Mouse (Mus musculus): ENCODE measurements at regions not wholly inside any gene's neighbourhood (a gene's known extent, or its start where the extent isn't known, plus 50 kb on each side); places are given as distances from the start of the nearest gene placed in this dataset.

GRCm38 (mm10) chr4:72574946-72575345 lies 277.5 kb downstream of the Aldoart1 start:
- no peak for DNase-seq (ENCODE audit: low spot score)

GRCm38 (mm10) chr4:72571924-72572323 lies 280.5 kb downstream of the Aldoart1 start:
- Histone ChIP-seq H3K36me3 (no peaks in the 10 kb centered on the region), H3K4me1 (replicated peaks) (no peaks in the 10 kb centered on the region), H3K9me3 (no peaks in the 10 kb centered on the region), H3K27ac (no peak overlapping the region), H3K4me3 (no peak overlapping the region), H3K27me3 (ENCODE audit: insufficient read depth, poor library complexity, severe bottlenecking) (no peaks in the 10 kb centered on the region)
- no peak for DNase-seq (ENCODE audit: low spot score)
- 85% methylated on average over 2 of the region's 2 CpGs for WGBS

More at GRCm38 (mm10) chr4:72574946-72575345, 277.5 kb downstream of the Aldoart1 start:
- H3K4me3 ChIP-seq, result no peak overlapping the region
- no peaks in the 10 kb centered on the region for H3K4me1 ChIP-seq (replicated peaks)
- no peaks in the 10 kb centered on the region for H3K27me3 ChIP-seq (ENCODE audit: insufficient read depth, poor library complexity, severe bottlenecking)
- 93% methylated on average over 1 of the region's 1 CpGs for WGBS
- no peak overlapping the region for H3K27ac ChIP-seq
- no peaks in the 10 kb centered on the region for H3K36me3 ChIP-seq
- H3K9me3 ChIP-seq, result no peaks in the 10 kb centered on the region

- 94% methylated on average over 3 of the region's 3 CpGs for WGBS
- Histone ChIP-seq H3K4me3 (no peak overlapping the region), H3K4me1 (replicated peaks) (no peaks in the 10 kb centered on the region), H3K36me3 (no peaks in the 10 kb centered on the region), H3K27me3 (ENCODE audit: insufficient read depth, poor library complexity, severe bottlenecking) (no peaks in the 10 kb centered on the region), H3K9me3 (no peaks in the 10 kb centered on the region), H3K27ac (no peak overlapping the region)
- DNase-seq (ENCODE audit: low spot score), result no peak
Measured at GRCm38 (mm10) chr4:72565186-72565585, 287.2 kb downstream of the Aldoart1 start.

- no peaks in the 10 kb centered on the region for H3K27me3 ChIP-seq (ENCODE audit: insufficient read depth, poor library complexity, severe bottlenecking)
- DNase-seq (ENCODE audit: low spot score), result no peak
Measured at GRCm38 (mm10) chr4:72562909-72563676, 289.3 kb downstream of the Aldoart1 start.

GRCm38 (mm10) chr4:72554276-72554675 lies 298.2 kb downstream of the Aldoart1 start:
- H3K27me3 ChIP-seq (ENCODE audit: insufficient read depth, poor library complexity, severe bottlenecking), result no peaks in the 10 kb centered on the region
- no peaks in the 10 kb centered on the region for H3K4me1 ChIP-seq (replicated peaks)
- H3K4me3 ChIP-seq, result no peak overlapping the region
- H3K9me3 ChIP-seq, result no peaks in the 10 kb centered on the region
- H3K27ac ChIP-seq, result no peak overlapping the region
- no peak for DNase-seq (ENCODE audit: low spot score)
- no peaks in the 10 kb centered on the region for H3K36me3 ChIP-seq

More at GRCm38 (mm10) chr4:72562909-72563676, 289.3 kb downstream of the Aldoart1 start:
- H3K9me3 ChIP-seq, result no peaks in the 10 kb centered on the region
- no peak overlapping the region for H3K27ac ChIP-seq
- no peaks in the 10 kb centered on the region for H3K36me3 ChIP-seq
- H3K4me3 ChIP-seq, result no peak overlapping the region
- no peaks in the 10 kb centered on the region for H3K4me1 ChIP-seq (replicated peaks)
- 56% methylated on average over 4 of the region's 4 CpGs for WGBS

- no peak overlapping the region for H3K4me3 ChIP-seq
- no peaks in the 10 kb centered on the region for H3K4me1 ChIP-seq (replicated peaks)
- no peak overlapping the region for H3K27ac ChIP-seq
- no peak for DNase-seq (ENCODE audit: low spot score)
- H3K9me3 ChIP-seq, result no peaks in the 10 kb centered on the region
- no peaks in the 10 kb centered on the region for H3K27me3 ChIP-seq (ENCODE audit: insufficient read depth, poor library complexity, severe bottlenecking)
- H3K36me3 ChIP-seq, result no peaks in the 10 kb centered on the region
- 76% methylated on average over 1 of the region's 1 CpGs for WGBS
Measured at GRCm38 (mm10) chr4:72534563-72534962, 317.9 kb downstream of the Aldoart1 start.

- H3K4me1 ChIP-seq (replicated peaks), result no peaks in the 10 kb centered on the region
- no peak for DNase-seq (ENCODE audit: low spot score)
- H3K27me3 ChIP-seq (ENCODE audit: insufficient read depth, poor library complexity, severe bottlenecking), result no peaks in the 10 kb centered on the region
- H3K4me3 ChIP-seq, result no peak overlapping the region
- no peaks in the 10 kb centered on the region for H3K36me3 ChIP-seq
- H3K27ac ChIP-seq, result no peak overlapping the region
- H3K9me3 ChIP-seq, result no peaks in the 10 kb centered on the region
Measured at GRCm38 (mm10) chr4:72524630-72525029, 323.9 kb upstream of the Tle1 start.

- DNase-seq (ENCODE audit: low spot score), result no peak
- no peaks in the 10 kb centered on the region for H3K4me1 ChIP-seq (replicated peaks)
- 78% methylated on average over 1 of the region's 1 CpGs for WGBS
- H3K27ac ChIP-seq, result no peak overlapping the region
- no peaks in the 10 kb centered on the region for H3K9me3 ChIP-seq
- no peaks in the 10 kb centered on the region for H3K27me3 ChIP-seq (ENCODE audit: insufficient read depth, poor library complexity, severe bottlenecking)
- no peak overlapping the region for H3K4me3 ChIP-seq
- no peaks in the 10 kb centered on the region for H3K36me3 ChIP-seq
Measured at GRCm38 (mm10) chr4:72524100-72524499, 323.4 kb upstream of the Tle1 start.

- H3K9me3 ChIP-seq, result no peaks in the 10 kb centered on the region
- H3K4me3 ChIP-seq, result no peak overlapping the region
- H3K27me3 ChIP-seq (ENCODE audit: insufficient read depth, poor library complexity, severe bottlenecking), result no peaks in the 10 kb centered on the region
- no peaks in the 10 kb centered on the region for H3K4me1 ChIP-seq (replicated peaks)
- WGBS, result 82% methylated on average over 1 of the region's 1 CpGs
- no peak for DNase-seq (ENCODE audit: low spot score)
- H3K27ac ChIP-seq, result no peak overlapping the region
- H3K36me3 ChIP-seq, result no peaks in the 10 kb centered on the region
Measured at GRCm38 (mm10) chr4:72511220-72511619, 310.5 kb upstream of the Tle1 start.

- Histone ChIP-seq H3K36me3 (no peaks in the 10 kb centered on the region), H3K27me3 (ENCODE audit: insufficient read depth, poor library complexity, severe bottlenecking) (no peaks in the 10 kb centered on the region), H3K4me3 (no peak overlapping the region), H3K27ac (no peak overlapping the region), H3K4me1 (replicated peaks) (no peaks in the 10 kb centered on the region), H3K9me3 (no peaks in the 10 kb centered on the region)
- WGBS, result 85% methylated on average over 1 of the region's 1 CpGs
- no peak for DNase-seq (ENCODE audit: low spot score)
Measured at GRCm38 (mm10) chr4:72481748-72482147, 281.0 kb upstream of the Tle1 start.

- Histone ChIP-seq H3K27ac (no peak overlapping the region), H3K4me3 (no peak overlapping the region), H3K27me3 (ENCODE audit: insufficient read depth, poor library complexity, severe bottlenecking) (no peaks in the 10 kb centered on the region), H3K4me1 (replicated peaks) (no peaks in the 10 kb centered on the region), H3K9me3 (no peaks in the 10 kb centered on the region), H3K36me3 (no peaks in the 10 kb centered on the region)
- WGBS, result 88% methylated on average over 3 of the region's 3 CpGs
- DNase-seq (ENCODE audit: low spot score), result no peak
Measured at GRCm38 (mm10) chr4:72480535-72480934, 279.8 kb upstream of the Tle1 start.

GRCm38 (mm10) chr4:72469236-72469875 lies 268.6 kb upstream of the Tle1 start:
- no peaks in the 10 kb centered on the region for H3K4me1 ChIP-seq (replicated peaks)
- no peaks in the 10 kb centered on the region for H3K9me3 ChIP-seq

GRCm38 (mm10) chr4:72444177-72444770 lies 243.6 kb upstream of the Tle1 start:
- no peaks in the 10 kb centered on the region for H3K36me3 ChIP-seq
- H3K27me3 ChIP-seq (ENCODE audit: insufficient read depth, poor library complexity, severe bottlenecking), result no peaks in the 10 kb centered on the region
- H3K9me3 ChIP-seq, result no peaks in the 10 kb centered on the region
- no peak overlapping the region for H3K27ac ChIP-seq
- no peak for DNase-seq (ENCODE audit: low spot score)
- H3K4me1 ChIP-seq (replicated peaks), result no peaks in the 10 kb centered on the region
- no peak overlapping the region for H3K4me3 ChIP-seq

More at GRCm38 (mm10) chr4:72469236-72469875, 268.6 kb upstream of the Tle1 start:
- H3K27me3 ChIP-seq (ENCODE audit: insufficient read depth, poor library complexity, severe bottlenecking), result no peaks in the 10 kb centered on the region
- no peak for DNase-seq (ENCODE audit: low spot score)
- H3K4me3 ChIP-seq, result no peak overlapping the region
- H3K27ac ChIP-seq, result no peak overlapping the region
- no peaks in the 10 kb centered on the region for H3K36me3 ChIP-seq
- WGBS, result 83% methylated on average over 1 of the region's 1 CpGs

All from hindbrain, embryonic 10.5 days (tissue).